Mouse (Mus musculus): ENCODE data around the gene Dnah5.

- TF ChIP-seq CTCF (IDR thresholded peaks at IDR 0.05; ENCODE audit: borderline replicate concordance, extremely low read depth, insufficient read depth, insufficient read length) (no peak), POLR2A (IDR thresholded peaks at IDR 0.05; ENCODE audit: borderline replicate concordance, extremely low read depth, insufficient read depth, insufficient read length, poor library complexity, severe bottlenecking) (no peak)
Measured at GRCm38 (mm10) chr15:28322533-28322932, 119.0 kb downstream of the Dnah5 start.

Data from brain, embryonic 14.5 days (tissue).